ENCODE assay signal across 8 mouse cellular contexts in the genomic region with DNA sequence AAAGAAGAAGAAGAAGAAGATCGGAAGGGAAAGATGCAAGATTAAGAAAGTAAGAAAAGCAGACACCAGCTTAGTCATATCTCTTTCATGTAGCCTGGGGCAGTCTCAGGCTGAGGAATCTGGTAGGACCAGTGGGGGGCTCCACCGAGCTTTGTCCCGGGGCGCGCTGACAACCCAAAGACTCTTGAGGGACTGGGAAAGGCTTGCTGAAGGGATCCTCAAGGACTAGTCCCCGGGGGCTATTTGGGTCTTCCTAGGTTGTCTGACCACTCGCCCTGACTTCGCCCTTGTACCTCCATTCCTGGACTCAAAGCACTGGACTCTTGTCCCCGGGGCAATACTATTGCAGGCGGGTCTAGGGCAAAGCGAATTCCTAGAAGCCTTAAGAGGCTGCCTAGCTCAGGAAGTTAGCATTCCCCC. TPM values are rescaled to one million over a fixed set of nuclear protein-coding genes. Genes with fewer than 3 reads are reported as not detected.
DNase-seq lines count a peak whose midpoint lies in the region; ATAC-seq and TF ChIP-seq lines count a peak whose summit lies in the region.

No protein-coding gene starts in this region.

- under 1% methylated on average over 11 of the region's 11 CpGs for WGBS in hindbrain, postnatal 0 days

- no peak for ATAC-seq in erythroblast, adult 5-6 weeks (replicated peaks; ENCODE audit: low FRiP score, poor library complexity, severe bottlenecking)
- peak; percentile 30 for ATAC-seq in hindbrain, postnatal 0 days

- peak; percentile 81 to 82 for DNase-seq in cerebellum, postnatal 36 days
- DNase-seq in gastrocnemius, adult 8-10 months (ENCODE audit: low spot score in 2 of 2) = peak; percentile 70 to 71
- peak; percentile 65 for DNase-seq in hindbrain, postnatal 0 days (ENCODE audit: low spot score)
- DNase-seq in left cerebral cortex, postnatal 14 days (ENCODE audit: low spot score in 2 of 2) = peak; percentile 63 to 69
- peak; percentile 33 for DNase-seq in spleen, adult 12 weeks (ENCODE audit: low spot score)

- peak; percentile 60 for TF ChIP-seq CTCF in hindbrain, postnatal 0 days (IDR thresholded peaks at IDR 0.05; ENCODE audit: low read depth)

- H3K4me1 ChIP-seq in erythroblast, embryonic 14.5 days (ENCODE audit: control insufficient read depth) = peaks cover 40% of the 10 kb centered on the region
- peaks cover 16% of the 10 kb centered on the region for H3K4me1 ChIP-seq in hindbrain, postnatal 0 days (ENCODE audit: insufficient read depth, low read length)
- peaks cover 69% of the 10 kb centered on the region for H3K4me1 ChIP-seq in megakaryocyte, embryonic 14.5 days

- H3K9me3 ChIP-seq in erythroblast, embryonic 14.5 days (ENCODE audit: control insufficient read depth, low read length) = no peaks in the 10 kb centered on the region
- no peaks in the 10 kb centered on the region for H3K9me3 ChIP-seq in hindbrain, postnatal 0 days (ENCODE audit: low read length)
- H3K9me3 ChIP-seq in megakaryocyte, embryonic 14.5 days = no peaks in the 10 kb centered on the region

- intact Hi-C loops in left cerebral cortex, postnatal 14 days (cut with DNase I) = loop anchor here (2.0 to 5.0 kb wide), 2 partner anchors 24 to 33 kb away; a partner anchor contains a TSS

- peak overlapping the region; percentile 89 for H3K27ac ChIP-seq in hindbrain, postnatal 0 days

- H3K4me3 ChIP-seq in erythroblast, embryonic 14.5 days (replicated peaks) = peak overlapping the region; percentile 64
- peak overlapping the region; percentile 62 for H3K4me3 ChIP-seq in hindbrain, postnatal 0 days (ENCODE audit: low read length)
- H3K4me3 ChIP-seq in megakaryocyte, embryonic 14.5 days (replicated peaks) = peak overlapping the region; percentile 98

- peak overlapping the region; percentile 69 for H3K9ac ChIP-seq in hindbrain, postnatal 0 days (replicated peaks; ENCODE audit: low read length)

- H3K36me3 ChIP-seq in erythroblast, embryonic 14.5 days (ENCODE audit: control insufficient read depth) = no peaks in the 10 kb centered on the region; the same call in 1 of the 2 replicates
- no peaks in the 10 kb centered on the region for H3K36me3 ChIP-seq in hindbrain, postnatal 0 days (ENCODE audit: insufficient read depth, low read length)
- peaks cover 40% of the 10 kb centered on the region for H3K36me3 ChIP-seq in megakaryocyte, embryonic 14.5 days (replicated peaks; ENCODE audit: low read length)

- peaks cover 23% of the 10 kb centered on the region for H3K27me3 ChIP-seq in erythroblast, embryonic 14.5 days (ENCODE audit: control insufficient read depth)
- H3K27me3 ChIP-seq in hindbrain, postnatal 0 days (ENCODE audit: insufficient read depth, low read length) = no peaks in the 10 kb centered on the region
- no peaks in the 10 kb centered on the region for H3K27me3 ChIP-seq in megakaryocyte, embryonic 14.5 days (replicated peaks)

- H3K4me2 ChIP-seq in hindbrain, postnatal 0 days (ENCODE audit: low read depth, low read length) = peak overlapping the region; percentile 84

RNA-seq across cellular contexts. Expression of a gene that starts 0.4 kb away (rescaled TPM):
- polyA plus RNA-seq in erythroblast, embryonic 14.5 days (2012) = 4.1 TPM in 2 replicates
- 74.0 and 87.0 TPM in 2 replicates for total RNA-seq in erythroblast, adult 5-6 weeks (2015; ENCODE audit: low replicate concordance)
- total RNA-seq in erythroblast, adult 5-6 weeks (2017; ENCODE audit: low replicate concordance) = 7.7 and 14.1 TPM in 2 replicates
- total RNA-seq in gastrocnemius, adult 8-10 months (2022) = 10 to 100 TPM; 12.1 to 15.9 (median 13.7) TPM
- 62.6 and 63.9 TPM in 2 replicates for total RNA-seq in hindbrain, postnatal 0 days (2014; rRNA removed)
- polyA plus RNA-seq in hindbrain, postnatal 0 days (2015; fragmentation: Nextera tagmentation; extraction: Ambion mirVana) = 54.1 and 63.2 TPM in 2 replicates
- 10 to 100 TPM; 51.8 to 60.0 TPM for total RNA-seq in left cerebral cortex, postnatal 14 days (2021)
- 8,612 and 27,789 TPM in 2 replicates for polyA plus RNA-seq in megakaryocyte, embryonic 14.5 days (2012; ENCODE audit: insufficient read depth, low replicate concordance)

RNA-seq across cellular contexts. Expression of a gene that starts 24.1 kb away (rescaled TPM):
- 0.02 TPM in 1 of 2 replicates, not detected in the other for polyA plus RNA-seq in erythroblast, embryonic 14.5 days (2012)
- not detected in 2 replicates for total RNA-seq in erythroblast, adult 5-6 weeks (2015; ENCODE audit: low replicate concordance)
- total RNA-seq in erythroblast, adult 5-6 weeks (2017; ENCODE audit: low replicate concordance) = not detected in 2 replicates
- total RNA-seq in gastrocnemius, adult 8-10 months (2022) = under 1 TPM in 2 of 4 experiments, not detected in 2; 0.07 to 0.10 TPM
- 0.37 and 0.40 TPM in 2 replicates for total RNA-seq in hindbrain, postnatal 0 days (2014; rRNA removed)
- 0.64 and 0.66 TPM in 2 replicates for polyA plus RNA-seq in hindbrain, postnatal 0 days (2015; fragmentation: Nextera tagmentation; extraction: Ambion mirVana)
- total RNA-seq in left cerebral cortex, postnatal 14 days (2021) = under 1 TPM; 0.22 to 0.34 TPM
- not detected in 2 replicates for polyA plus RNA-seq in megakaryocyte, embryonic 14.5 days (2012; ENCODE audit: insufficient read depth, low replicate concordance)

RNA-seq across cellular contexts. Expression of a gene that starts 24.6 kb away (rescaled TPM):
- polyA plus RNA-seq in erythroblast, embryonic 14.5 days (2012) = not detected in 2 replicates
- not detected in 2 replicates for total RNA-seq in erythroblast, adult 5-6 weeks (2015; ENCODE audit: low replicate concordance)
- not detected in 2 replicates for total RNA-seq in erythroblast, adult 5-6 weeks (2017; ENCODE audit: low replicate concordance)
- total RNA-seq in gastrocnemius, adult 8-10 months (2022) = under 1 TPM; 0.08 to 0.41 (median 0.21) TPM
- 56.5 and 61.6 TPM in 2 replicates for total RNA-seq in hindbrain, postnatal 0 days (2014; rRNA removed)
- 4.6 and 5.0 TPM in 2 replicates for polyA plus RNA-seq in hindbrain, postnatal 0 days (2015; fragmentation: Nextera tagmentation; extraction: Ambion mirVana)
- total RNA-seq in left cerebral cortex, postnatal 14 days (2021) = 100 to 1,000 TPM; 118 to 121 TPM
- 0.41 TPM in 1 of 2 replicates, not detected in the other for polyA plus RNA-seq in megakaryocyte, embryonic 14.5 days (2012; ENCODE audit: insufficient read depth, low replicate concordance)

RNA-seq across cellular contexts. Expression of a gene that starts 51.0 kb away (rescaled TPM):
- polyA plus RNA-seq in erythroblast, embryonic 14.5 days (2012) = not detected in 2 replicates
- total RNA-seq in erythroblast, adult 5-6 weeks (2015; ENCODE audit: low replicate concordance) = not detected in 2 replicates
- total RNA-seq in erythroblast, adult 5-6 weeks (2017; ENCODE audit: low replicate concordance) = not detected in 2 replicates
- not detected for total RNA-seq in gastrocnemius, adult 8-10 months (2022)
- not detected in 2 replicates for total RNA-seq in hindbrain, postnatal 0 days (2014; rRNA removed)
- not detected in 2 replicates for polyA plus RNA-seq in hindbrain, postnatal 0 days (2015; fragmentation: Nextera tagmentation; extraction: Ambion mirVana)
- not detected for total RNA-seq in left cerebral cortex, postnatal 14 days (2021)
- not detected in 2 replicates for polyA plus RNA-seq in megakaryocyte, embryonic 14.5 days (2012; ENCODE audit: insufficient read depth, low replicate concordance)

RNA-seq across cellular contexts. Expression of a gene that starts 56.2 kb away (rescaled TPM):
- polyA plus RNA-seq in erythroblast, embryonic 14.5 days (2012) = not detected in 2 replicates
- not detected in 2 replicates for total RNA-seq in erythroblast, adult 5-6 weeks (2015; ENCODE audit: low replicate concordance)
- total RNA-seq in erythroblast, adult 5-6 weeks (2017; ENCODE audit: low replicate concordance) = not detected in 2 replicates
- total RNA-seq in gastrocnemius, adult 8-10 months (2022) = not detected
- not detected in 2 replicates for total RNA-seq in hindbrain, postnatal 0 days (2014; rRNA removed)
- polyA plus RNA-seq in hindbrain, postnatal 0 days (2015; fragmentation: Nextera tagmentation; extraction: Ambion mirVana) = not detected in 2 replicates
- total RNA-seq in left cerebral cortex, postnatal 14 days (2021) = not detected
- polyA plus RNA-seq in megakaryocyte, embryonic 14.5 days (2012; ENCODE audit: insufficient read depth, low replicate concordance) = not detected in 2 replicates

Comparison
In these comparisons a context has a peak if more than half of its experiments do, and no peak if none do; other contexts are left out.
1. RNA of a gene that starts 24.6 kb away (total RNA-seq): 118 to 121 TPM in left cerebral cortex, postnatal 14 days and 56.5 to 61.6 TPM in hindbrain, postnatal 0 days; 0.08 to 0.41 TPM in gastrocnemius, adult 8-10 months and not detected in erythroblast, adult 5-6 weeks; every median in the first group is over 10 times any median in the second.
2. Peak in every context shown above with its lines, with median percentiles within 50 percentile points of each other: H3K4me3 ChIP-seq and DNase-seq.